Mouse (Mus musculus) forebrain, embryonic 11.5 days (tissue): ENCODE measurements around the gene B4galt1. TPM values are rescaled to one million over a fixed set of nuclear protein-coding genes. Genes with fewer than 3 reads are reported as not detected.

ENCODE experiments used
- microRNA-seq: library from miRNA; unstranded; fragments of <30 nt; microRNA quantifications from one replicate; pipeline ENCODE4, GENCODE M21; 2016; ENCODE audit not compliant: insufficient number of aligned reads
- polyA plus RNA-seq: library from polyadenylated mRNA; unstranded; fragments of >200 nt; fragmentation: Nextera tagmentation; extraction: Ambion mirVana; gene quantifications from 2 replicates; pipeline ENCODE4 v1.2.1, GENCODE M21; 2014

The B4galt1 gene
- polyA plus RNA-seq, 1 experiment from 2014 or later = 19.3 TPM

Small RNA genes within 50 kb of the gene (microRNA-seq; reads per million reads assigned to microRNA genes)
- gene Gm24112 (not detected), gene Gm25931 (not detected), gene Mir5123 (not detected)

Other genes with a start within 250 kb of the B4galt1 start
- 35.1 and 36.6 TPM in 2 replicates for gene Aptx, start 150.8 kb downstream of the B4galt1 start, polyA plus RNA-seq
- 640 and 645 TPM in 2 replicates for gene Dnaja1, start 131.9 kb downstream of the B4galt1 start, polyA plus RNA-seq
- gene Smu1, start 96.1 kb downstream of the B4galt1 start, polyA plus RNA-seq = 185 and 191 TPM in 2 replicates
- not detected in 2 replicates for gene Spink4, start 66.0 kb upstream of the B4galt1 start, polyA plus RNA-seq
- 217 and 227 TPM in 2 replicates for gene Bag1, start 94.3 kb upstream of the B4galt1 start, polyA plus RNA-seq
- gene Chmp5, start 94.4 kb upstream of the B4galt1 start, polyA plus RNA-seq = 120 and 134 TPM in 2 replicates
- 108 and 115 TPM in 2 replicates for gene Nfx1, start 116.9 kb upstream of the B4galt1 start, polyA plus RNA-seq
- gene Aqp7, start 194.1 kb upstream of the B4galt1 start, polyA plus RNA-seq = not detected in 2 replicates
- 1.6 and 2.1 TPM in 2 replicates for gene Aqp3, start 244.2 kb upstream of the B4galt1 start, polyA plus RNA-seq